Mouse (Mus musculus) ES-CJ7 (cell line): ENCODE results near the gene Igf2.

Experiments used
- DNase-seq: peaks from one replicate; pipeline ENCODE4 v3.0.0; 2011; ENCODE audit warnings: low read depth, low spot score

Gene Igf2

DNA sequence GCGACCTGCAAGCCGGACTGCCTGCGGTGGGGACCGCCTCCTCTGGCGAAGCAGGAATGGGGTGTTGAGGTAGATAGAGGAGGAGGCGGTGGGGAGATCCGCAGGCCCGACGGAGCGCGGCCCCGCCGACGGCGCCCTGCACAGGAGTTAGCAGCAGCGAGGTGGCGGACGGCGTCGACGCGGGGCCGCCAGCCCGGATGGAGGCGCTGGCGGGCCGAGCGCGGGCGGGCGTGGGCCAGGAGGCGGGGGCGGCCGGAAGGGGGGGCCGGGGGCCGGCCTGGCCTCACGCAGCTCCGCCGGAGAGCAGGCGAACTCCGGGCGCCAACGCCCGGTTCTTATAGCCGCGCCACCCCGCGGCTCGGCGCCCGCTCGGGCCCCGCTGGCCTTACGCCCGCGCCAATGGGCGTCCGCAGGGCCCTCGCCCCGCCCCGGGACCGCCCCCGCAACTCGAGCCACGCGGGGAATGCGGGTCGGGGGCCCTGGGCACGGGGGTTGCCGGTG, 7.4 kb downstream of the Igf2 start:
- DNase-seq = no peak

- no peak for DNase-seq
Measured at GRCm38 (mm10) chr7:142658681-142659180, 7.9 kb downstream of the Igf2 start.

DNA sequence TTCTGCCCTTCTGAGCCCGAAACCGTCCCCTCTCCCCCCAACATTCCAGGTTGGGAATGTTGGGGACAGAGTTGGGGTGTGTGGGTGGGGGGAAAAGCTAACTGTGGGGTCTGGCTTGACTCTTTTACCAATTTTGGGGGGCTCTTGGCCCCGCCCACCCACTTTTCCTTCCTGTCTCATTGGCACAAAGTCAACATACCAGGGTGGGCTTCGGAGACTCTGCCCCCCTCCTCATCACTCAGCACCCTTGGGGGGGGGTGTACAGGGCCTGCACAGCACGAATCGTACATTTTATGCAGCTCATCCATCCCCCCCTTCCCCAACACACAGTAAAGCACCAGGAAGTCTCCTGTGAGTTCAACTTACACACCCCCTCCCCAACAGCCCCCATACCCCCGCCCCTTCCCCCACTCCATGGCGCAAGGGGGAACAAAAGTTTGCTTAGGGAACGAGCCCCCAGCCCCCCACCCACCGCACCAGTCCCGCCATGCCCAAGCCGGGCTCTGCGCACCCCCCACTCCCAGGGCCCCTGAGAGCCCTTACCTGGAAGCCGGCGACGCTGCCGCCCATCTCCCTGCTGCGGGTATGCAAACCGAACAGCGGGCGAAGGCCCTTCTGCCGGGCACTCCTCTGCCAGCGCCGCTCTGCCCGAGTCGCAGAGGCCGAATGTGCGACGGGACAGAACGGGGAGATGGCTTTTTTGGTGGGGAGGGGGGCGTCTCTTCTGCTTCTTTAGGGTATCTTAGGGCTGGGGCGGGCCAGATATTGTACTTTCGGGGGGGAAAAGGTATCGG, 8.6 kb downstream of the Igf2 start:
- DNase-seq = no peak

- DNase-seq = no peak
Measured at GRCm38 (mm10) chr7:142657341-142657791, 9.2 kb downstream of the Igf2 start.

DNA sequence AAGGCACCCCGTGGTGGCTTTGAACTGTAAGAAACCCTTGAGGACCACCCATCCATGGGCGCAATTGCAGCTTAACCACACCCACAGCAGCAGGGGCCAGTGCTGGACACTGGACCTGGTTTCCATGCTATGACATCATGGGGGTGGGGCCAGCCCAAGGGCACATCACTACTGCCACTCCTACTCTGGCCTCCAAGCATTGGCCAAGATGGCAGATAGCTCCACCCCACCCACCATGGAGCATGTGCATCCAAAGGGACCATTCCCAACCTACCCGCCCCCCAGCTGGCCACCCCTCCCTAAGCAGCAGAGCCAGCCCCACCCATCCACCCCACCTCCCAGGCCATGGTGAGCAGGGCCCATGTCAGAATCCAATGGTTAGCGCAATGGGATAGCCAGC, 10.6 kb downstream of the Igf2 start:
- DNase-seq = peak; percentile 59

- DNase-seq = peak; percentile 60
Measured at GRCm38 (mm10) chr7:142655633-142656032, 11.0 kb downstream of the Igf2 start.

- DNase-seq = no peak
Measured at GRCm38 (mm10) chr7:142653726-142654125, 12.9 kb downstream of the Igf2 start.

GRCm38 (mm10) chr7:142646676-142647075, 19.9 kb downstream of the Igf2 start:
- no peak for DNase-seq

DNA sequence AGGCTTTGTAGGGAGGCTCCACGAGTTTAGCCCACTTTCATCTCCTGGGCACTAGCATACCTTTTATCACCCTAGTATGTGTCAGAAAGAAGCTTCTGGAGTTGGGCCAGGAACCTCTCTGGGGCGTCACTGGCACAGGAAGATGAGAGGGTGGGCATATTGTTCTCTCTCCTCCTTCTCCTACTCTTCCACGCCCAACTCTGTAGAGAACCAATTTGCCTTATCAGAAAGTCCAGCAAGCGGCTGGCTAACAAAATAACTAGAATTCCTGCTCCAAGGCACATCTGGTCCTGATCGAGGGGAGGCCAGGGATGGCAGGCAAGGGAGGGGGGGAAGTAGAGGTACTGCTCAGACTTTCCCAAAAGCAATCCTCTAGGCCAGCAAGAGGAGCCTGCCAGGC, 21.6 kb downstream of the Igf2 start:
- DNase-seq = no peak

GRCm38 (mm10) chr7:142636178-142636577, 30.4 kb downstream of the Igf2 start:
- DNase-seq = no peak

DNA sequence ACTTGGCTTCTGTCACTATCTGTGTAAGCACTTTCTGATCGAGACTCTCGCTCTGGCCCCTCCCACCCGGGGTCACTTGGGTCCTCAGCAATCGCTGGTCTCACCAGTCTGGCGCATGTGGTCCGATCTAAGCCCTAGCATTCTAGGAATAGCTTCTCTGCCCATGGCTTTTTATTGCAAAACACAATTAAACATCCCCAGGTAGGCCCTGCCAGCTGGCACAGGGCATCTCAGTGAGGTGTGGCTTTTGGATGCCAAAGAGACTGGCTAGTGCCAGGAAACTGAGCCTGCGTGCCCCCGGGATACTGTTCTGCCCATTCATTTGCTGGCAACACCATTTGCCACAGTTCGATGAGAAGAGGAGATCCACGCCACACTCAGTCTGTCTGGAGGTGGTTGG, 35.9 kb downstream of the Igf2 start:
- DNase-seq = no peak

GRCm38 (mm10) chr7:142629806-142630205, 36.8 kb downstream of the Igf2 start:
- no peak for DNase-seq

- no peak for DNase-seq
Measured at GRCm38 (mm10) chr7:142622180-142622579, 44.4 kb downstream of the Igf2 start.

- peak; percentile 4 for DNase-seq
Measured at GRCm38 (mm10) chr7:142613077-142613476, 53.5 kb downstream of the Igf2 start.

DNA sequence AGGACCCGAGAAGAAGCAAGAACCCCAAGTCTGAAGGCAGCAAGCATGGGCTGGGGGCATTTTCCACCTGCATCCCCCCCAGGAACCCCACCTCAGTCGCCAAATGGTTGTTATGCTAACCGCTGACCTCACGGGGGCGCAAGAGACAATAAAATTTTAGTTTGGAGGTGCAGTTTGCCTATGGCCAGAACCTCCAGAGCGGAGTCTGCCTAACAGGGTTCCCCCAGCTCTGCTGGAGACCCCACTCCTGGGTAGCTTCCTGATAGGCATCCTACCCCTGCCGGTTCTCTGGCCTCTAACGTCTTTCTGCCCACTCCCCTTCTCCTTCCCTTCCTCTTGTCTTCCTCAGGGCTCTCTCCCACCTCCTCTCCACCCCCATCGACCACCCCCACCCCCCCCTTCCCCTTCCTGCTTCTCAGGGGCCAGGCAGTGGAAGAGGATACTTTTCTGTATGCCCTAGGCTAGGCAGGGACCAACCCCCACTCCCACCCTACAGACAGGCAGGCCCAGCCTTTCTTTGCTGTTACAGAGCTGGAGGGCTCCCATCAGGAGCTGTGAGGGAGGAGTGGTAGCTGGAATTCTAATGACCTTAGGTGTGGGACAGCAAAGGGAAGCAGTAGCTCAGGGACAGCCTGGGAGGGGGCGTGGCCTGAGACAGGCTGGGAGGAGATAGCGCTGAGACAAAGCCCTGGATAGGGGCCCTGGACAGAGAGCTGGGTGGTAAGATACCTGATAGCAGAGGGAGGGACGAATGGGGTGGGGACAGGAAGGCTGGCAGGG, 55.8 kb downstream of the Igf2 start:
- peak; percentile 97 for DNase-seq

DNA sequence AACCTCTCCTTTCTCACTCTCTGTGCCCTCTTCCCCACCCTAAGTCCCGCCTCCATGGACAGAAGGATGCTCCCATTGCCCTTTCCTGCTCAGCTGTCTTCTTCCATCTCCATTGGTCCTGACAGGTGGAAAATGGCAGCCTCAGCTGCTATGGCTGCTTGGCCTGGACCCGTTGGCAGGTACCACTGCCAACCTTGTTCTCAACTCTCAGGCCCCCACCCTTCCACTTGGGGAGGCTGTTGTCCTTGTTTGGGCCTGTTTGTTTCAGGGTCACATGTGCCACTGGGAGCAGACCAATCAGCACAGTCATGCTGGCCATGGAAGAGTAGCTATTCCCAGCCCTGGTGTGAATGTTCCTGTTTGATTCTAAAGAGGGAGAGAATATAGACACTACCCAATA, 65.7 kb downstream of the Igf2 start:
- no peak for DNase-seq
